Mouse (Mus musculus) effector memory CD4-positive, alpha-beta T cell, adult 5 months (primary cell): ENCODE measurements around the gene Isca1. TPM values are rescaled to one million over a fixed set of nuclear protein-coding genes. Genes with fewer than 3 reads are reported as not detected.

ENCODE experiments used
- polyA plus RNA-seq: library from polyadenylated mRNA; unstranded; fragments of 100-300 nt; shearing (Covaris generic); gene quantifications from one replicate; pipeline ENCODE4 v1.2.1, GENCODE M21; 2017

Isca1 gene
- 163 TPM for polyA plus RNA-seq

GRCm38 (mm10) chr13:59769296-59770163 is at the start of gene Isca1:
Isca1 (minus strand) TSS chr13:59769810.

DNA sequence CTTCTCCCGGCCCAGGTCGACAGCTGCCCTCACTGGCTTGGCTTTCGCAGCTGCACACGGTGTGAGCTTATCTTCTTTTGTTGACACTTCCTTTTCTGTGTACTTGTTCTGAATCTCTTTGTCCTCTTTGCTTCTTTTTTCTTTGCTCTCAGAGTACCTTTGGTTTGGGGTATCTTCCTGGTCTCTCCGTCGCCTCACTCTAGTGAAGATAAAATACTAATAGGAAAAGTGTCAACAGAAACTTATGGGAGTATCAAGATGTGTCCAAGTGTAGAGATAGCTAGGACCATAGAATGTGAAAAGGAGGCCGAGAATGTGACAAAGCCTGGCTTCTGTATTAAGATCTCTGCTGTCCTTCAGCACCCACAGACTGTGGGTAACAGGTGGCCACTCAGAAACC is 12.5 kb upstream of the Isca1 start, which contains the start of gene Gm49354:
Gene Gm49354, minus strand, starts transcription at position 101 of the 400 bp plus-strand sequence.

GRCm38 (mm10) chr13:59746711-59747110 is 22.9 kb downstream of the Isca1 start, which contains the start of gene 1700014D04Rik:
1700014D04Rik (minus strand) TSS chr13:59746752.

DNA sequence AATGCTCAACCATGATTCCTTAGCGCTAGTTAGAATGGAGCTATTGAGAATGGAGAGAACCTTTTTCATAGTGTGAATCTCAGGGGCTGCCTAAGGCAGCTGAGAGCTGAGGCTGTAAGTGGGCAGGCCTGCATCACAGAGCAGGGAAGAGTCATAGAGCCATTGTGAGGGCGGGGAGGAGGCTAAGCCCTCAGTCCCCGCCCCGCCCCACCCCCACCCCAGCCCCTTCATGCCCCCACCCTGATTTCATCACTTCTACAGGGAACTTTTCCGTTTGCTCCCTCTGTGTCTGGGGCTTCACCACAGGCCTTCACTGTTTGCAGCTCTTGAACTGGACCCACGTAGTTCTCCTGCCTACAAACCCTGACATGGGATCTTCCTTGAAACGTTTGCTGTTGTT is 38.0 kb downstream of the Isca1 start, which contains the start of gene Spata31d1d:
Gene Spata31d1d, minus strand, starts transcription at position 101 of the 400 bp plus-strand sequence.

DNA sequence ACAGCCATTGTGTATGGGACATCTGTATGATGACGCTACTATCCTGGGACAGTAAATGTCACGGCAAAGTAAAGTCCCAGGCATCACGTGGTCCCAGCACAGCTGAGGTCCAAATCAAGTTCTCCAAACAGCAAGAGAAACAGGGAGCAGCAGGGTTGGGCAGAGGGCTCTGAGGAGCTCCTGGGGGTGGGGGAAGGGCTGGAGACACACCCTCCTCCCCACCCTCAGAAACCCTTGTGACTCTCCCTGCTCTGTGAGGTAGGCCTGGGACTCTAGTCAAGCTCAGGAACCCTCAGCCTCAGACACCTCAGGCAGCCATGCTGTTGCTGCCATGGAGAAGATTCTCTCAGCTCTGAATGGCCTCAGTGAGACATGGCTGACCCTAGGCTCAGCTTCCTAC is 57.6 kb downstream of the Isca1 start, which contains the start of gene Spata31d1b:
Gene Spata31d1b, plus strand, starts transcription at position 301 of the 400 bp plus-strand sequence.

GRCm38 (mm10) chr13:59710230-59710629 is 59.4 kb downstream of the Isca1 start, which contains the start of gene Spata31d1a:
Spata31d1a (minus strand) TSS chr13:59710330.

Other genes starting within 250 kb of the Isca1 start
- gene Agtpbp1, start 184.6 kb downstream of the Isca1 start, polyA plus RNA-seq, result 16.6 TPM
- gene Naa35, start 184.6 kb downstream of the Isca1 start, polyA plus RNA-seq, result 39.5 TPM
- gene Golm1, start 94.0 kb downstream of the Isca1 start, polyA plus RNA-seq, result 44.8 TPM
- gene 4921517D22Rik, start 75.7 kb downstream of the Isca1 start, polyA plus RNA-seq, result not detected
- gene Spata31d1a, start 59.5 kb downstream of the Isca1 start, polyA plus RNA-seq, result 0.06 TPM
- gene Spata31d1b, start 57.5 kb downstream of the Isca1 start, polyA plus RNA-seq, result not detected
- gene Spata31d1d, start 38.1 kb downstream of the Isca1 start, polyA plus RNA-seq, result not detected
- gene 1700014D04Rik, start 23.1 kb downstream of the Isca1 start, polyA plus RNA-seq, result not detected
- not detected for gene Gm49354, start 12.4 kb upstream of the Isca1 start, polyA plus RNA-seq
- gene Tut7, start 53.3 kb upstream of the Isca1 start, polyA plus RNA-seq, result 204 TPM